Mouse (Mus musculus): ENCODE measurements around the gene Jph2. TPM values are rescaled to one million over a fixed set of nuclear protein-coding genes. Genes with fewer than 3 reads are reported as not detected.
"Not testable (repeated sequence)": the region's sequence is repeated elsewhere in the genome, so short reads cannot be mapped to it uniquely, and the experiment has no call there.

The Jph2 gene
- polyA plus RNA-seq, 1 experiment from 2014 or later = 0.16 TPM

DNA sequence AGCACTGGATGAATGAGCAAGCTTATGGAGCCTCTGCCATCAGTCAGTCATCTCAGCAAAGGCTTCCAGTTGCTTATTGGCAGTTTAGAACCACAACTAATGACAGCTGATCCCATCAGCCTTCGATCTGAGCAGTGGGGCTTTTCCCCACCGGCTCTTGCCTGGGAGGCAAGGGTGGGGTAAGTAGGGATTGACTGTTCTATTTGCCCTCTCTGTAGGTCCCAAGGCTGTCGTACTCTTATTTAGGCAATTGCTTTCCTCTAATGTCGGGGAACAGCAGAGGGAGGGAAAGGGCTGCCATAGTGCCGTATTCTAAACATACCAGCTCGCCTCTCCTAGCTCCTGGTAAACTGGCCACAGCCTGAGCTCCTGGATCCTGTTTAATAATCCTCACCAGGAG is 26.8 kb upstream of the Jph2 start, which contains the start of gene Oser1:
Gene Oser1, minus strand, starts transcription at position 101 of the 400 bp plus-strand sequence.
- Histone ChIP-seq H3K4me3 (replicated peaks) (no peak within 1 kb of the TSS), H3K9me3 (replicated peaks) (no peaks in the 10 kb centered on the region), H3K27me3 (no peaks in the 10 kb centered on the region; the same call in 1 of the 2 replicates), H3K9ac (no peak within 1 kb of the TSS), H3K4me1 (replicated peaks) (peaks cover 20% of the 10 kb centered on the region), H3K36me3 (no peaks in the 10 kb centered on the region), H3K4me2 (no peak within 1 kb of the TSS), H3K27ac (no peak within 1 kb of the TSS)
- 69% methylated on average over 6 of the region's 6 CpGs for WGBS (ENCODE audit: insufficient replicate concordance)
- no peak for ATAC-seq (ENCODE audit: low read depth)
- no peak for DNase-seq

DNA sequence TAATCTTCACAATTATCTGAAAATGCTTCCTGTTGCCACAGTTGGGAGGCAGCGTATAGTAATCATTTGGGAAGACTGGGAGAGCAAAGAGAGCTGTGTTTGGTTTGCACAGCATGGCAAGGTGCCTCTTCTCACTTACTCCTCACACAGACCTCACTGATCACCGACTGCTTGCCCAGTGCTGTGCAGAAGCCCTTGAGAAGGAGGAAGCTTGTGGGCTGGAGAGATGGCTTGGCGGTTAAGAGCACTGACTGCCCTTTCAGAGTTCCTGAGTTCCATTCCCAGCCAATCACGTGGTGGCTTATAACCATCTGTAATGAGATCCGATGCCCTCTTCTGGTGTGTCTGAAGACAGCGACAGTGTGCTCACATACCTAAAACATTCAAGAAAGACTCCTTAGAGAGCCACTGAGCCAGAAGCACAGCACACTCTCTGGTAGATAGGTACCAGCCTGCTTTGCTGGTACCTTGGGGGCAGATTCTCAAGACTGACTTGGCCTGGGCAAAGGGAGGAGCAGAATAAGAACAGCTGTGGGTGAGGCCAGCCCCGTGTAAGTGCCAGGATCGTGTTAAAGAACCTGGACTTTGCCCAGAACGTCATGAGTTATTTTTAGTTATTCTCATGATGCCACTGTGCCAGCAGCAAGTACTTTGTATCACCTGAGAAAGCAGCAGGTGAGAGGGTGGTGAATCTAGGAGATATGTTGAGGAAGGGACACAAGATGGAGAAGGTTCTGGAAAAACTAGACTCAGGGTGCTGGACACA is 25.3 kb upstream of the Jph2 start:
- Histone ChIP-seq H3K36me3 (no peaks in the 10 kb centered on the region), H3K27ac (no peak overlapping the region), H3K4me1 (replicated peaks) (peaks cover 25% of the 10 kb centered on the region), H3K4me2 (no peak overlapping the region), H3K9ac (no peak overlapping the region), H3K4me3 (replicated peaks) (no peak overlapping the region), H3K9me3 (replicated peaks) (no peaks in the 10 kb centered on the region), H3K27me3 (no peaks in the 10 kb centered on the region)
- ATAC-seq (ENCODE audit: low read depth) (no peak), DNase-seq (no peak)
- 51% methylated on average over 9 of the region's 9 CpGs for WGBS (ENCODE audit: insufficient replicate concordance)

DNA sequence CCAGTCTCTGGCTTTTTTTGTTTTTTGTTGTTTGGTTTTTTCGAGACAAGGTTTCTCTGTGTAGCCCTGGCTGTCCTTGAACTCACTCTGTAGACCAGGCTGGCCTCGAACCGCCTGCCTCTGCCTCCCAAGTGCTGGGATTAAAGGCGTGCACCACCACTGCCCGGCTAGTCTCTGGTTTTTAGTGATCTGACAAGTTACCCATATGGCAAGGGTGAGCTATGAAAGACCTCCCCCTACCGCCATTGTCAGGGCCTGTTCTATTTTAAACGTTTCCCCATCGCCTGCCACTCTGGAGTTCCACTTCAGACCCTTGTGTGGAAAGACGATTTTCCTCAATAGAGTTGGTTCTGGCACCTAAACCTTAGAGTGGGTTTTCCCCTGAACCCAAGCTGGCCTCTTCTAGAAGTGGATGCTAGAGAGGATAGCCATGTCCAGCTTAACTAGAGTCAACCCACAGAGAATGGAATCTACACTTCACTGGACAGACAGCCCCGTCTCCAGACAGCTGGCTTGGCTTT is 22.6 kb upstream of the Jph2 start:
- Histone ChIP-seq H3K27ac (peak overlapping the region; percentile 56), H3K9ac (peak overlapping the region; percentile 76), H3K4me3 (replicated peaks) (peak overlapping the region; percentile 95), H3K4me2 (peak overlapping the region; percentile 75), H3K27me3 (no peaks in the 10 kb centered on the region), H3K36me3 (no peaks in the 10 kb centered on the region), H3K4me1 (replicated peaks) (peaks cover 44% of the 10 kb centered on the region), H3K9me3 (replicated peaks) (no peaks in the 10 kb centered on the region)
- DNase-seq = peak; percentile 4
- 14% methylated on average over 10 of the region's 10 CpGs for WGBS (ENCODE audit: insufficient replicate concordance)
- no peak for ATAC-seq (ENCODE audit: low read depth)

DNA sequence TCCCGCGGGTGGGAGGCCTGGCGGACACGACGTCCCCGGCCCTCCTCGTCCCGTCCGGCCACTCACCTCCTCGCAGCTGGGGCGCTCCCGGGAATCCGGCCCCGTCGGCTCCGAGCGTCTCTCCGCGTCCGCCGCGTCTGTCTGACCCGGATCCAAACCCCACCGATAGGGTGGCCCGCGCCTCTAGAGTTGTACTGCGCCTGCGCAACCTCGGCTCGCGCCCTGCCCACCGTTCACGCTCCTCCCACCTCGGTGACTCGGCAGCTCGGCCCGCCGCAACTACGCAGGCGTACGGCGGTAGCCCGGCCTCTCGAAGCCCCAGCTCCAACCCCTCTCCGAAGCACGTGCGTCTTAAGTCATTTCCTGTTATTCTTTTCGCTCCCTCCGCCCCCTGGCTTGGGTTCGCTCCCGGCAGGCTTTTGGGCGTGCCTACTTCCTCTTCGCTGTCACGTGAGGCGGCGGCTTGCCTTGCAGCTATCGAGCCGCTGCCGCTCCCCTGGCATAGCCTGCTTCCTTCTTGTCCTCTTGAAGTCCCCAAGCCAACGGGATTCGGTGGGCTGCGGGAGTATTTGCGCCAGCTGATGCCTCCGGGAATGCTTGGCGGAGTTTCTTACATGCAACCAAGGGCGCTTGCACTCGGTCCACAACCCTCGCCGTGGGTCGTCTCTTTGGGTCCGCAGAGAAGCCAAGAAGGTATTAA is 21.7 kb upstream of the Jph2 start:
- H3K4me3 ChIP-seq (replicated peaks) = peak overlapping the region; percentile 95
- H3K27me3 ChIP-seq = no peaks in the 10 kb centered on the region
- WGBS (ENCODE audit: insufficient replicate concordance) = under 1% methylated on average over 58 of the region's 71 CpGs
- H3K36me3 ChIP-seq = peaks cover 4% of the 10 kb centered on the region
- H3K4me2 ChIP-seq = peak overlapping the region; percentile 86
- ATAC-seq (ENCODE audit: low read depth) = peak; percentile 98
- peak; percentile 100 for DNase-seq
- peak overlapping the region; percentile 87 for H3K27ac ChIP-seq
- H3K4me1 ChIP-seq (replicated peaks) = peaks cover 44% of the 10 kb centered on the region
- H3K9me3 ChIP-seq (replicated peaks) = no peaks in the 10 kb centered on the region
- H3K9ac ChIP-seq = peak overlapping the region; percentile 91

DNA sequence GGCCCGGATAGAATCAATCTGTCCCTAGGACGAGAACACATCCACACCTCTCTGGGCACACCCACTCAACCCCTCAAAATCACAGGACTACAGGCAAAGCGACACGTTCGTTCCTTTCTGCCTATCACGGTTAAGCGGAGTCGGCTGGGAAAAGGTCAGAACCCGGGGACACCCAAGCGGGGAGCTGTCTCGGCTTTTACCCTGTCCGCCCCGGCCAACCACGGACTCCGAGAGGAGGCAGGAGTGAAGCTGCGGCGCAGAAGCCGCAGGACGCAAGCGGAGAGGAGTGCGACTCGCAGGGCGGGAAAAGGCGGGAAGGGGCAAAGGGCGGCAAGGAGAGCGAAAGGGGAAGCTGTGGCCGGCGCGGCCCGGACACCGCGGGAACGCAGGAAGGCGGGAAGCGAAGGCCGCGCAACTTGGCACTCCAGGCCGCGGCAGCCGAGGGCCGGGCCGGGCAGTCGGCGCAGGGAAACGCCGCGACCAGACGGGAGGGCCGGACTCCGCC is 21.1 kb upstream of the Jph2 start:
- ATAC-seq (ENCODE audit: low read depth) (peak; percentile 62), DNase-seq (no peak)
- Histone ChIP-seq H3K4me2 (peak overlapping the region; percentile 86), H3K27me3 (no peaks in the 10 kb centered on the region), H3K27ac (peak overlapping the region; percentile 87), H3K36me3 (peaks cover 9% of the 10 kb centered on the region), H3K9ac (peak overlapping the region; percentile 91), H3K4me3 (replicated peaks) (peak overlapping the region; percentile 95), H3K4me1 (replicated peaks) (peaks cover 44% of the 10 kb centered on the region), H3K9me3 (replicated peaks) (no peaks in the 10 kb centered on the region)
- WGBS (ENCODE audit: insufficient replicate concordance) = under 1% methylated on average over 50 of the region's 50 CpGs

DNA sequence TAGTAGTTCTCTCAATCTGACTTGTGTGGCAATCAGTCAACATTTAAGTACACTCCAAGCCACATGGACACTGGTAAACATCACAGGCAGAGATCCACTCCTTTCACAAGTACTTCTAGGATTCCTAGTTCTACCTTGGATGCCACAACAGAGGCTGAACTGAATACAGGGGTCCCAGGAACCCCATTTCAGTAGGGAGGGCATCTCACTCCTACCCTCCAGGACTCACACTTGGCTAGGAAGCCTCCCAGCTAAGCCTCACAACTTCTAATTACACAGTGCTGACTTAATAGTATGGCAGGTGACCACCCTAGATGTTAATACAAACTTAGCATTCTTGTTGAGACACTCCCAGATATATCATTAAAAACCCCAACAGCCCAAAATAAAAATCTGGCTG is 20.0 kb upstream of the Jph2 start:
- Histone ChIP-seq H3K9ac (peak overlapping the region; percentile 91), H3K4me3 (replicated peaks) (peak overlapping the region; percentile 95), H3K4me2 (peak overlapping the region; percentile 86), H3K36me3 (peaks cover 17% of the 10 kb centered on the region), H3K9me3 (replicated peaks) (no peaks in the 10 kb centered on the region), H3K27ac (no peak overlapping the region), H3K4me1 (replicated peaks) (peaks cover 43% of the 10 kb centered on the region), H3K27me3 (no peaks in the 10 kb centered on the region)
- ATAC-seq (ENCODE audit: low read depth) = no peak
- DNase-seq = no peak

DNA sequence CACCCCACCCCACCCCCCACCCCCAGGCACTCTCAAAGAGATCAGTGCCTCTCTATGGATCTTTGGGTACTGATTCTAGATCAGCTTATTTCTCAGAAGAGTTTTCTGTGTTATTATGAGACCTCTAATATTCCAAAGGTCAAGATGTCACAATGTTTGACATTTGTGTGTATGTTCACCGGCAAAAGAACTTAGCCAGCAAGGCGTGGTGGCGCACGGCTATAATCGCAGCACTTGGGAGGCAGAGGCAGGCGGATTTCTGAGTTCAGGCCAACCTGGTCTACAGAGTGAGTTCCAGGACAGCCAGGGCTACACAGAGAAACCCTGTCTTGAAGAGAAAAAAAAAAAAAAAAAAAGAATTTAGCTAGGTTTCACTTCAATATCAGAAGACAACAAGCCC is 19.2 kb upstream of the Jph2 start:
- WGBS (ENCODE audit: insufficient replicate concordance) = 85% methylated on average over 6 of the region's 6 CpGs
- peak overlapping the region; percentile 95; the same call in 1 of the 2 replicates for H3K4me3 ChIP-seq (replicated peaks)
- peak overlapping the region; percentile 86; the same call in 1 of the 2 replicates for H3K4me2 ChIP-seq
- ATAC-seq (ENCODE audit: low read depth) = no peak
- H3K27ac ChIP-seq = no peak overlapping the region
- no peaks in the 10 kb centered on the region for H3K9me3 ChIP-seq (replicated peaks)
- no peaks in the 10 kb centered on the region for H3K27me3 ChIP-seq
- DNase-seq = no peak
- H3K36me3 ChIP-seq = peaks cover 23% of the 10 kb centered on the region
- peaks cover 37% of the 10 kb centered on the region for H3K4me1 ChIP-seq (replicated peaks)
- H3K9ac ChIP-seq = peak overlapping the region; percentile 91; the same call in 1 of the 2 replicates

DNA sequence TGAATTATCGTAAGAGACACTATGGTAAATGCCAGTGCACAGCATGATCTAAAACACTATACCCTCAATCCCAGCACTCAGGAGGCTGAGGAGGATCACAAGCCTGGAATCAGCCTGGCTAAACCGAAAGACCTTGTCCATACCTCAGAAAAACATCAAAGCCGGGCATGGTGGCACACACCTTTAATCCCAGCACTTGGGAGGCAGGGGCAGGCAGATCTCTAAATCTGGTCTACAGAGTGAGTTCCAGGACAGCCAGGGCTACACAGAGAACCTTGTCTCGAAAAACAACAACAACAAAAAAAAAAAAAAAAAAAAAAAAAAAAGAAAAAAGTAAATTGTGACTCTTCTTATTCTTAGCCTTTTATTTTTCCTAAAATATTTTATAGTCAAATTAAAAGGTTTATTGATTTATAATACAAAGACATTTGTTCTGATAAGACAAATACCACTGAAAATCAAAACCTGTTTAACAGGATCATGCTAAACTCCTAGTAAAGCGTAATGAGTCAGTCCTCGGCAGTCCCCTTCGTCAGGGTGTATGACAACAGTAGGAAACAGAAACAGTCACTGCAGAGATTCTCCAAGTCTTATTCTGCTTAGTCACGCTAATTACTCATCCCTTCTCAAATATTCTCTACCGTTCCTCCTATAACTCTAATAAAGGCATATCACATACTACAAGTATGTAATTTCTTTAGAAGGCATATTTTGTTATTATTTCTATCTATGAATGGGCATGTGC is 15.2 kb upstream of the Jph2 start:
- H3K36me3 ChIP-seq = peaks cover 59% of the 10 kb centered on the region
- H3K4me2 ChIP-seq = no peak overlapping the region
- ATAC-seq (ENCODE audit: low read depth) (no peak), DNase-seq (no peak)
- H3K4me3 ChIP-seq (replicated peaks) = no peak overlapping the region
- H3K27me3 ChIP-seq = no peaks in the 10 kb centered on the region
- H3K9ac ChIP-seq = no peak overlapping the region
- H3K9me3 ChIP-seq (replicated peaks) = no peaks in the 10 kb centered on the region
- 80% methylated on average over 9 of the region's 9 CpGs for WGBS (ENCODE audit: insufficient replicate concordance)
- H3K4me1 ChIP-seq (replicated peaks) = peaks cover 19% of the 10 kb centered on the region
- H3K27ac ChIP-seq = no peak overlapping the region

DNA sequence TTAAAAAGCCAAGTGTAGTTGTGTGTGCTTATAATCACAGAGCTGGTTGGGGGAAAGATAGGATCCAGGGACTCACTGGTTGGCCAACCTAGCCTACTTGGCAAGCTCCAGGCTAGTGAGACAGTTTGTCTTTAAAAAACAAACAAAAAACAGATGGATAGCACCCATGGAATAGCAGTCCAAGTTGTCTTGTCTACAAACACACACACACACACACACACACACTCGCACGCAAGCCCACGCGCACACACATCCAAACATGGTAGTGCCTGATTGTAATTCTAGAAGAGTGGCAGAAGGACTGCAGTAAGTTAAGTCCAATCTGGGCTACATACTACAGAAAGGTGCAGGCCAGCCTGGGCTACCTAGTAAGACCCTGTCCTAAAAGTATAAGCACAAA is 14.6 kb upstream of the Jph2 start:
- ATAC-seq (ENCODE audit: low read depth) (no peak), DNase-seq (no peak)
- peaks cover 13% of the 10 kb centered on the region for H3K4me1 ChIP-seq (replicated peaks)
- peaks cover 63% of the 10 kb centered on the region for H3K36me3 ChIP-seq
- no peak overlapping the region for H3K4me3 ChIP-seq (replicated peaks)
- H3K9me3 ChIP-seq (replicated peaks) = no peaks in the 10 kb centered on the region
- no peaks in the 10 kb centered on the region for H3K27me3 ChIP-seq
- 95% methylated on average over 4 of the region's 4 CpGs for WGBS (ENCODE audit: insufficient replicate concordance)
- no peak overlapping the region for H3K9ac ChIP-seq
- H3K4me2 ChIP-seq = no peak overlapping the region
- H3K27ac ChIP-seq = no peak overlapping the region

DNA sequence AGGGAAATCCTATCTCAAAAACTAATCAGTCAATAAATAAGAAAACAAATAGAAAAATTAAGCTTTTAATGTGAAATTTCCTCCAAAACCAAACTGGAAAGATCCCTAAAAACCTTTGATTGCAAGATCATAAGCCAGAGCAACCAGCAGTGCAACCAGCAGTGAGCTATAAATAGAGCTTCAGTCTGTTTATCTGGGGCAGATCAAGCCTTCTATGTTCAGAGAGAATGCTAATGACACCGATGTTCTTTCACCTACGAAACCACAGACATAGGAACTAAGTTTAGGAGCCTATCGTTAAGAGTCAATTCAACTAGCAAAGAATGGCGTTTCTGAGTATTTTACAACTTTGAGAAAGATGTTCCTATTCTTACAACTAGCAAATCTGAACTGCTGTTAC is 14.0 kb upstream of the Jph2 start:
- no peak overlapping the region for H3K27ac ChIP-seq
- DNase-seq = no peak

DNA sequence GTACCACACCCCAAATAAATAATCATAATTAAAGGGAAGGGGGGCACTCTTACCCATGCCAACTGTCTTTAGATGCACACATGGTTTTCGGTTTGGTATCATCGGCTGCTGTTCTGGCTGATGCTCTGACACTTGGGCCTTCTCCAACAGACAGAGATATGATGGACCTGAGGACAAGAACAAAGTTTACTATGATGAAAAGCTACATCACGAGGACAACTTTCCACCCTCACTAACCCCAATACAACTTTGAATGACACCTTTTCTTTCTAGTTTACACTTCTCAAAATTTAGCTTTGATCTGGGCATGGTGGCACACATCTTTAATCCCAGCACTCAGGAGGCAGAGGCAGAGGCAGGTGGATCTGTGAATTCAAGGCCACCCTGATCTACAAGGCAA is 13.6 kb upstream of the Jph2 start:
- not testable (repeated sequence) for H3K4me2 ChIP-seq; ATAC-seq (ENCODE audit: low read depth); DNase-seq; H3K4me1 ChIP-seq (replicated peaks); H3K9me3 ChIP-seq (replicated peaks); H3K4me3 ChIP-seq (replicated peaks); H3K27ac ChIP-seq; H3K27me3 ChIP-seq; H3K9ac ChIP-seq
- H3K36me3 ChIP-seq = peaks cover 70% of the 10 kb centered on the region
- WGBS (ENCODE audit: insufficient replicate concordance) = 89% methylated on average over 3 of the region's 3 CpGs

More for the DNA sequence above, 14.0 kb upstream of the Jph2 start:
- H3K4me2 ChIP-seq = no peak overlapping the region
- no peak for ATAC-seq (ENCODE audit: low read depth)
- H3K27me3 ChIP-seq = no peaks in the 10 kb centered on the region
- H3K9me3 ChIP-seq (replicated peaks) = no peaks in the 10 kb centered on the region
- WGBS (ENCODE audit: insufficient replicate concordance) = 66% methylated on average over 4 of the region's 4 CpGs
- peaks cover 7% of the 10 kb centered on the region for H3K4me1 ChIP-seq (replicated peaks)
- H3K9ac ChIP-seq = no peak overlapping the region
- peaks cover 69% of the 10 kb centered on the region for H3K36me3 ChIP-seq
- no peak overlapping the region for H3K4me3 ChIP-seq (replicated peaks)
